Mouse (Mus musculus) stomach, postnatal 0 days (tissue): ENCODE results near the gene Hoxd12.

ENCODE experiments used
- CTCF ChIP-seq: IDR thresholded peaks from 2 replicates; pipeline ENCODE4 v1.5.1; 2016; ENCODE audit warnings: antibody characterized with exemption, low read depth, mild to moderate bottlenecking, moderate library complexity
- EP300 ChIP-seq: optimal IDR thresholded peaks from 2 replicates; pipeline ENCODE3; 2016; ENCODE audit warnings: antibody characterized with exemption

- TF ChIP-seq EP300 = no peak
- no peak for TF ChIP-seq CTCF
Measured at GRCm38 (mm10) chr2:74722949-74723348, 48.1 kb downstream of the Hoxd12 start.
